Mouse (Mus musculus): ENCODE results near the gene Gm5868. TPM values are rescaled to one million over a fixed set of nuclear protein-coding genes. Genes with fewer than 3 reads are reported as not detected.
"Not testable (repeated sequence)": the region's sequence is repeated elsewhere in the genome, so short reads cannot be mapped to it uniquely, and the experiment has no call there.

Gm5868 gene
- total RNA-seq (2021): under 1 TPM; 0.33 to 0.34 TPM

GRCm38 (mm10) chr5:72587192-72587681 is at the start of gene Gm5868:
TSS of gene Gm5868 (minus strand) at chr5:72587551.
- DNase-seq (ENCODE audit: extremely low spot score in 1 of 2, low spot score in 1 of 2): no peak

GRCm38 (mm10) chr5:72636576-72636975 is 49.2 kb upstream of the Gm5868 start:
- no peak for DNase-seq (ENCODE audit: extremely low spot score in 1 of 2, low spot score in 1 of 2)

GRCm38 (mm10) chr5:72636122-72636521 is 48.8 kb upstream of the Gm5868 start:
- no peak for DNase-seq (ENCODE audit: extremely low spot score in 1 of 2, low spot score in 1 of 2)

GRCm38 (mm10) chr5:72634791-72635271 is 47.5 kb upstream of the Gm5868 start:
- DNase-seq (ENCODE audit: extremely low spot score in 1 of 2, low spot score in 1 of 2): no peak

GRCm38 (mm10) chr5:72630026-72630425 is 42.7 kb upstream of the Gm5868 start:
- no peak for DNase-seq (ENCODE audit: extremely low spot score in 1 of 2, low spot score in 1 of 2)

GRCm38 (mm10) chr5:72621022-72621421 is 33.7 kb upstream of the Gm5868 start:
- no peak for DNase-seq (ENCODE audit: extremely low spot score in 1 of 2, low spot score in 1 of 2)

- DNase-seq (ENCODE audit: extremely low spot score in 1 of 2, low spot score in 1 of 2): no peak
Observed at GRCm38 (mm10) chr5:72617413-72617812, 30.1 kb upstream of the Gm5868 start.

- DNase-seq (ENCODE audit: extremely low spot score in 1 of 2, low spot score in 1 of 2): no peak
Observed at GRCm38 (mm10) chr5:72603138-72603537, 15.8 kb upstream of the Gm5868 start.

GRCm38 (mm10) chr5:72601006-72601405 is 13.7 kb upstream of the Gm5868 start:
- DNase-seq (ENCODE audit: extremely low spot score in 1 of 2, low spot score in 1 of 2): peak in 1 of 2 experiments; percentile 34

- DNase-seq (ENCODE audit: extremely low spot score in 1 of 2, low spot score in 1 of 2): not testable (repeated sequence)
Observed at GRCm38 (mm10) chr5:72586667-72587191, 622 bp downstream of the Gm5868 start.

GRCm38 (mm10) chr5:72586122-72586521 is 1.2 kb downstream of the Gm5868 start:
- DNase-seq (ENCODE audit: extremely low spot score in 1 of 2, low spot score in 1 of 2): not testable (repeated sequence)

- DNase-seq (ENCODE audit: extremely low spot score in 1 of 2, low spot score in 1 of 2): not testable (repeated sequence)
Observed at GRCm38 (mm10) chr5:72580970-72581332, 6.4 kb downstream of the Gm5868 start, which contains the start of gene Zar1. TSS of gene Zar1 (minus strand) at chr5:72581254.

- not testable (repeated sequence) for DNase-seq (ENCODE audit: extremely low spot score in 1 of 2, low spot score in 1 of 2)
Observed at GRCm38 (mm10) chr5:72580088-72580969, 7.0 kb downstream of the Gm5868 start.

- DNase-seq (ENCODE audit: extremely low spot score in 1 of 2, low spot score in 1 of 2): not testable (repeated sequence)
Observed at GRCm38 (mm10) chr5:72579599-72579998, 7.8 kb downstream of the Gm5868 start.

- DNase-seq (ENCODE audit: extremely low spot score in 1 of 2, low spot score in 1 of 2): no peak
Observed at GRCm38 (mm10) chr5:72565621-72566020, 21.7 kb downstream of the Gm5868 start.

GRCm38 (mm10) chr5:72563183-72563582 is 24.2 kb downstream of the Gm5868 start:
- DNase-seq (ENCODE audit: extremely low spot score in 1 of 2, low spot score in 1 of 2): not testable (repeated sequence)

- no peak for DNase-seq (ENCODE audit: extremely low spot score in 1 of 2, low spot score in 1 of 2)
Observed at GRCm38 (mm10) chr5:72560976-72561628, 26.2 kb downstream of the Gm5868 start.

- peak; percentile 90 to 95 for DNase-seq (ENCODE audit: extremely low spot score in 1 of 2, low spot score in 1 of 2)
Observed at GRCm38 (mm10) chr5:72559544-72560049, 27.8 kb downstream of the Gm5868 start, which contains the start of gene Nfxl1. TSS of gene Nfxl1 (minus strand) at chr5:72559684.

GRCm38 (mm10) chr5:72558716-72559526 is 28.4 kb downstream of the Gm5868 start:
- peak in 1 of 2 experiments; percentile 41 for DNase-seq (ENCODE audit: extremely low spot score in 1 of 2, low spot score in 1 of 2)

GRCm38 (mm10) chr5:72556245-72556644 is 31.1 kb downstream of the Gm5868 start:
- DNase-seq (ENCODE audit: extremely low spot score in 1 of 2, low spot score in 1 of 2): no peak

Data from layer of hippocampus, postnatal 25 days (tissue).